Mouse (Mus musculus) left cerebral cortex, postnatal 10 days (tissue): Measurements from ENCODE around the gene Plet1. TPM values are rescaled to one million over a fixed set of nuclear protein-coding genes. Genes with fewer than 3 reads are reported as not detected.

Source experiments
- DNase-seq, 2 experiments: peaks; one replicate each; pipeline ENCODE4 v3.0.0; 2021 to 2022; ENCODE audit warnings: low spot score in 2 of 2, mixed read lengths in 1 of 2; ENCODE audit errors: extremely low spot score in 1 of 2
- intact Hi-C: fragments of 180-260 bp; cut with DNase I; formaldehyde crosslinking; loops from one replicate; pipeline ENCODE4 v1.15.1; 2025
- total RNA-seq, 2 experiments: library from RNA; stranded (reverse); gene quantifications; 2 replicates each; pipeline ENCODE4 v1.2.3; 2021

The Plet1 gene
- total RNA-seq: not detected

GRCm38 (mm10) chr9:50494311-50494710 is at the start of gene Plet1:
Gene Plet1 (plus strand): TSS chr9:50494525.
- DNase-seq: no peak
- intact Hi-C loops: no loop called here

GRCm38 (mm10) chr9:50449048-50449447 is 45.3 kb upstream of the Plet1 start:
- peak; percentile 53 to 59 for DNase-seq
- intact Hi-C loops: no loop called here

GRCm38 (mm10) chr9:50451456-50452218 is 42.7 kb upstream of the Plet1 start:
- DNase-seq: peak; percentile 49 to 56
- intact Hi-C loops: loop anchor here (2.0 kb wide), 1 partner anchor 79 kb away; no protein-coding TSS in a partner anchor

DNA sequence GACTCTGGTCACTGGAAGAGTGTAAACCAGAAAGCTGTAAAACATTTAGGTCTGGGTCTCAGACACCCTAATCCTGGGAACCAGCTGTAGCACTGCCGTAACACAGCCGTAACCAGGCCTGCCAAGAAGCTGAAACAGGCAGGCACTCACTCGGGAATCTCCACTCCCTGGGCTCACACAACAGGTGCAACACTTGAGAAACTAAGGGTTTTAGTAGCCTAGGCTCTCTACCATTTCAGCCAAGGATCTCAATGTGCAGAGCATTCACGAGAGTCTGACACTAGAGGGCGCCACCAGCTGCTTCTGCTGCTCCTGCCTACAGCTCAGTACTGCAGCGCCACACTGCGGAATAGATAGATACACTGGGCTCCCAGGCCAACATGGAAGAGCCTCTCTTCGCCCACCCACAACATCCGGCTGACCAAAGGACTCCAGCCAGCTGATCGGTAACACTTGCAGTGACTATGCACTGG is 42.0 kb upstream of the Plet1 start:
- peak; percentile 86 to 93 for DNase-seq
- intact Hi-C loops: loop anchor here (2.0 kb wide), 1 partner anchor 78 kb away; no protein-coding TSS in a partner anchor

- intact Hi-C loops: no loop called here
- DNase-seq: no peak
These were observed 36.7 kb upstream of the Plet1 start for GRCm38 (mm10) chr9:50457596-50457995.

- intact Hi-C loops: no loop called here
- no peak for DNase-seq
These were observed 34.8 kb upstream of the Plet1 start for GRCm38 (mm10) chr9:50459537-50459936.

GRCm38 (mm10) chr9:50462494-50463204 is 31.7 kb upstream of the Plet1 start:
- peak; percentile 40 to 72 for DNase-seq
- intact Hi-C loops: no loop called here

DNA sequence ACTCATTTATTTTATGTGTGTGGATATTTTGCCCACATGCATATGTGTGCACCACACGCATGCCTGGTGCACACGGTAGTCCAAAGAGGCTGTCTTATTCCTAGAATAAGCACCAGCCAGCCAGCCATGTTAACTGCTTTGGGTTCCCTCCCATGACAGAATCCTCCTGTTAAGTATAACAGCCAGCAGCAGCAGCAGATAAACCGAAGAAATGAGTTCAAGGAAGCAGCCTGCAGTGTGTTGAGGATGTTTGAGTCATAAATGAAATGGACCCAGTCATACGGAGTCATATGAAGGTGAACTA is 31.2 kb upstream of the Plet1 start:
- intact Hi-C loops: no loop called here
- DNase-seq: no peak

DNA sequence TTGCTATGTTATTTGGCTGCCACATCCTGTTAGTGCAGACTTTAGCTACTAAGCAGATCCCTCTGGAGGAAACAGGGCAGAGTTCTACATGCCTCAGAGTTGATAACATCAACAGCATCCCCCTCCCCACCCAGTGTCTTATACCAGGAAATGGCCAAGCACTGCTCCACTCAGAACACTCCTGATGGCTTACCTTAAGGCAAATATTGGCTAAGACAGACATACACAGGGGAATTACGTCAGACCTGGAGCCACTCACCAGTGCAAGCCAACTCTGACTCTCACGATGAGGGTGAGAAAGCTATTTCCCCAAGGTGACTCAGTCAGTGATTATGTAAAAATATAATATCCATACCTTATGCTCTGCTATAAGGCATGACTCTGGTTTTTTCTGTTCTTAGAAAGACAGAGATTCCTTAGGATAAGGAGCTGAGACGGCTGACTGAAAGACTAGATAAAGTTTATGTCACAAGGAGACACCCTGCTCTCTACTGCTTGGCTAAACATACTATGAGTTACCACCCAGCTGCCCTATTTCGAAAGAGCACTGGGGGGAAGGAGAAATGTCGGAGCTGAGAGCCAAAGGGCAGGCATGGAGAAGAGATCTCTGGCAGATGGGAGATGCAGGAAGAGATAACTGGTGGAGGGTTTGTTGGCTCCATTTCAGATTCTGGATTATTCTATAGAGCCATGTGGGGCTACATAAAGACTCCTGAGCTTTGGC is 23.8 kb upstream of the Plet1 start:
- intact Hi-C loops: no loop called here
- DNase-seq: no peak

DNA sequence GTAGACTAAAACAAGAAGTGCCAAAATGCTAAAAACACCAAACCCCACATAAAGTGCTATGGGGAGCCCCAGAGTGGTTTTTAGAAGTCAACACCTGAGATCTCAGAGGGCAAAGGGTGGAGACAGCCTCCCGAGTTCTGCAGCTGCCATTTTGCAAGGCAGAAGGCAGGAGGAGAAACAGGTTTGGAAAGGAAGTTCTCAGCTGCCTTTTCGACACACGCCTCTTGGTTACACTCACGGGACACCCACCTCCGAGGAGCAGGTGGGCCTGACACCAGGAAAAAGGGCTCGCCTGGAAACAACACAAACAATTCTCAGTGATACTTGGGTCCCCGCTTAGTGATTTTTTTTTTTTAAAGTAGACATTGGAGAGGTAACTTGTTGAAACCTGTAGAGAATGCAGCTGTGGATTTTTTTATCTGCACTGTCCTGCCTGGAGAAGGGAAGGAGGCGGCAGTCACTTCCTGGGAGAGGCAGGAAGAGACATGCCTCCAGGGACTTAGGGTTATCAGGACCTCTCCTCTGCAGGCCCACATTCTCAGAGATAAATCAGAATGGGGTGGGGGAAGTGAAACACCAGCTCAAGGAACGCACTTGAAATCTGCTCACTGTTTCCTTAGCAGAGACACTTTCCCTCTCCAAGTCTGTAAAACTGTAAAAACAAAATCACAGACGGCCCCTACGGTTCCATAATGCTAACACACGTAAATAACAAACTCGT is 23.0 kb upstream of the Plet1 start:
- intact Hi-C loops: no loop called here

GRCm38 (mm10) chr9:50475318-50475717 is 19.0 kb upstream of the Plet1 start:
- no peak for DNase-seq
- intact Hi-C loops: no loop called here

More for the DNA sequence above, 23.0 kb upstream of the Plet1 start:
- DNase-seq: no peak

GRCm38 (mm10) chr9:50475745-50476144 is 18.6 kb upstream of the Plet1 start:
- no peak for DNase-seq
- intact Hi-C loops: no loop called here

DNA sequence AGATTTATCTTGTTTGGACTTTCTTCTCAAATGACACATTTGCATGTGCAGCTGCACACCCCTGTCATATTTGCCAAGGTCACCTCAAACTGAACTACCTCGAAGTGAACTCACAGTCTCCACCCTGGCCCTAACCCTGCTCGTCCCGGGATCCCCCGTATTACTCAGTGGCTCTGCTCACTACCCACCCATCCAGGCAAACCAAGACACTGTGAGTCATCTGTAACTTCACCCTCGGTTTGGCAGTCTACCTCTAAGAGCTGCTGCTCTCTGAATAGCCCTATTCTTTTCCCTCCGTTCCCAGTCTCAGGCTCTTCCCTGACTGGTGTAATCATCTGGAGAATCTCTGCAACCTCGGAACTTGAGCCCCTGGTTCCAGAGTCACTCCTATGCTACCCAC is 17.7 kb upstream of the Plet1 start:
- DNase-seq: no peak
- intact Hi-C loops: no loop called here

- intact Hi-C loops: no loop called here
- DNase-seq: no peak
These were observed 17.1 kb upstream of the Plet1 start for GRCm38 (mm10) chr9:50477270-50477669.

- intact Hi-C loops: no loop called here
- DNase-seq: no peak
These were observed 15.5 kb upstream of the Plet1 start for GRCm38 (mm10) chr9:50478826-50479225.

DNA sequence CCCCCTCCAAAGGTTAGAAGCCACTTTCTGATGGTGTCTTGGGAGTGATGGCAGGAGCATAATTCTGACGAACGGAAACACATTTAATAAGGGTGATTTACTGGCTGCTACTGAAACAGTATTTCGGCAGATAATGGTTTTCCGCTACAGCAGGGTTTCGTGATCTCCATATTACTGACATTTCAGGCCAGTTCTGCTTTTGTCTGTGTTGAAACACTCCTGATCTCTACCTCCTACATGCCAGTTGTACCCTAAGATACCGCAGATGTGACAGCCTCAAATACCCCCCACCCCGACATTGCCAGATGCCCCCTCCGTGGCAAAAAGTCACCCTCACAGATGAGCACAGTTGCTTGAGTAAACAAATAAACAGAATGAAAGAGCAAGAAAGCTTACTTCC is 14.8 kb upstream of the Plet1 start:
- DNase-seq: no peak
- intact Hi-C loops: no loop called here

GRCm38 (mm10) chr9:50482743-50483142 is 11.6 kb upstream of the Plet1 start:
- no peak for DNase-seq
- intact Hi-C loops: no loop called here

- no peak for DNase-seq
- intact Hi-C loops: no loop called here
These were observed 8.8 kb upstream of the Plet1 start for GRCm38 (mm10) chr9:50485521-50485920.

GRCm38 (mm10) chr9:50490836-50491235 is 3.5 kb upstream of the Plet1 start:
- no peak for DNase-seq
- intact Hi-C loops: no loop called here
